Mouse (Mus musculus) B cell, adult 62 days (primary cell): ENCODE data around the gene Vamp2. TPM values are rescaled to one million over a fixed set of nuclear protein-coding genes. Genes with fewer than 3 reads are reported as not detected.

Experiments
- total RNA-seq: library from RNA; stranded (reverse); gene quantifications from 4 replicates; pipeline ENCODE4 v1.2.4, GENCODE M21; 2023

The Vamp2 gene
- total RNA-seq: 445 to 472 TPM (median 459 TPM) in 4 replicates

DNA sequence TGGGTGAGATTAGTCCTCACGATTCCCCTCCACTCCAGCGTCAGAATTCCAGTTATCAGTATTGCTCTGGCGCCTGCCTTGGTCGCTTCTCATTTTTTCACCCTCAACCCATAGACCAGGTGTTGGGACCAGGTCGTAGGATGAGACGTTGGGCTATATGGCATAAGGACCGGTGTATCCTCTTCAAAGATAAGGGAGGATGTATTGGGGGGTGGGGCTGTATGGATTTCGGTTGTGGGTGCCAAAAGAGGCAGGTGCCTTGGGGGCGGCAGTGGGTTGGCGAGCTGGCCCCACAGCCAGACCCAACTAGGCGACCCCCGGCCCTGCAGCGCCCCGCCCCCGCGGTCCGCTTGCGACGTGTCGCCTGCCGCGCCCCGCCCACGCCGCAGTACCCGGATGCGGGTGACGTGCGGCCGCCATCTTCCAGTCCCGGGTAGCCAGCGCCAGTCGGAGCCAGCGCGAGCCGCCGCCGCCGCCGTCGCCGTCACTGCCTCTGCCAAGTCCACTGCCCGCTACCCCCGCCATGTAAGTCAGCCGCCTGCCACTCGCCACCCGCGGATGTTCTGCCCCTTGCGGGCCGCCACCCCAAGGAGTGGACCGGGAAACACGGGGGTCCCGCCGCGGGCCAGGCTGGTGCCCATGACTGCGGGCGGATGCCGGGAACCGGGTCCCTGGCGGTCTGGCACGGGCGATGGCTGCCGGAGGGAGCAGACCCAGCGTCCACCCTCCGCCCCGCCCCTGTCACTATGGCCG lies at the start of gene Vamp2:
TSS of gene Vamp2 (plus strand) at position 388 of the 753 bp plus-strand sequence.

GRCm38 (mm10) chr11:69045531-69046394 lies 42.5 kb upstream of the Vamp2 start, which contains the start of gene Aurkb:
TSS of gene Aurkb (plus strand) at chr11:69045647.

DNA sequence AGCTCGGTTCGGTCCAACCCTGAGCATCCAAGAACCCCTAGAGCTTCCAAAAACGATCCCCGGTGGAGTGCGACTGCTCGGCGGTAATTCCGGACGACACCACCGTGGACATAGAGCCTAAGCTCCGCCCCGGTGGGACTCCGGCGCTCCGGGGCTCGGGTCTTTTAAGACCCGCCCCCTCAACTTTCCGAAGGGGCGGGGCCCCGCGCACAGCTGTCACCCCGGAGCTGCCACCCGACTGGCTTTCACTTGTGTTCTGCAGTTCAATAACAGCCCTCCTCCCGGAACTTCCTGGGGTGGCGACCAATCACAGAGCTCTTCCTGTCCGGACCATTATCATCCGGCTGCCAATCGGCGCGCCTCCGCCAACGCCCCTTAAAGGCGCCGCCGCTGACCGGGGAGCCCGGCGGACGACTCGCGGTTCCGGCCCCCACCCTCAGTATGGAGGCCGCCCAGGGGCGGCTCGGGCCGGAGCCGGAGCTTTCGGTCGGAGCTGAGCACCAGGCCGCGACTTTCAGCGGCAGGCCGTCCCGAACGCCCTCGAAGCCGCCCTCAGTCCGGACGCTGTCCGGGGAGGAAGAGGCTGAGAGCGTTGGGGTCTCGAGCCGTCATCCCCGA lies 28.8 kb upstream of the Vamp2 start, which contains the start of gene Borcs6:
TSS of gene Borcs6 (plus strand) at position 361 of the 618 bp plus-strand sequence.

GRCm38 (mm10) chr11:69070590-69071222 lies 17.6 kb upstream of the Vamp2 start, which contains the start of gene Tmem107:
TSS of gene Tmem107 (plus strand) at chr11:69070806.

DNA sequence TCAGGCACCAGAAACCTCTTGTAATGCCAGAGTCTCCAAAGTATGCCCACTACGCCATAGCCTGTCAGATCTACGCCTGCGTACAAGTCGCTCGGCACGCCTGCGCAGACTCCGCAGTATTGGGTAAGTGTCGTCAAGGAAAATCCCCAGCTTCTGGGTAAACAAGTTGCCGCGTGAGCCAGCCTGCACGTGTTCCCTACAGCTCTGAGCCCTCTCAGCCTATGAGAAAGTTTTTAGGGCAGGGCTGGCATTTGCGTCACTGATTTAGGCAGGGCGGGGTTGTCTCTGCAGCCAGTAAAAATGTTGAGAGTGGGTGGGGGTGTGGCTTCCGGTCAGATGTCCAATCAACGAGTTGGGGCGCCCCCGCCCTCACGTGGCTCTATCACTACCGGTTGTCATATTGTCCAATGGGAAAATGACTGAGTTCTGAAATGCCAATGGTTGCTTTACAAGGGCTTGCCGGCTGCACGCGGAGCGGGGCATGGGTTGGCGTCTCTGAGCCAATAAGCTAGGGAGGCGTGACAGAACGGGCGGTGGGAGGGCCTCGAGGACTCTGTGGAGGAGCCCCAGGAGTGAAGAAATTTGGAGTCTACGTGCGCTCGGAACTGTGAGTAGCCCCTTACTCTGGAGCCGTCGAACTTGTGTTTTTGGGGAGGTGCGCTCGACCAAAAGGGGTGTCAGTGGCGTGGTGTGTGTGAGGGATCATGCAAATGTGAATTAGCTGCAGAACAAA lies 6.6 kb downstream of the Vamp2 start, which contains the start of gene Per1:
TSS of gene Per1 (plus strand) at position 521 of the 733 bp plus-strand sequence.

DNA sequence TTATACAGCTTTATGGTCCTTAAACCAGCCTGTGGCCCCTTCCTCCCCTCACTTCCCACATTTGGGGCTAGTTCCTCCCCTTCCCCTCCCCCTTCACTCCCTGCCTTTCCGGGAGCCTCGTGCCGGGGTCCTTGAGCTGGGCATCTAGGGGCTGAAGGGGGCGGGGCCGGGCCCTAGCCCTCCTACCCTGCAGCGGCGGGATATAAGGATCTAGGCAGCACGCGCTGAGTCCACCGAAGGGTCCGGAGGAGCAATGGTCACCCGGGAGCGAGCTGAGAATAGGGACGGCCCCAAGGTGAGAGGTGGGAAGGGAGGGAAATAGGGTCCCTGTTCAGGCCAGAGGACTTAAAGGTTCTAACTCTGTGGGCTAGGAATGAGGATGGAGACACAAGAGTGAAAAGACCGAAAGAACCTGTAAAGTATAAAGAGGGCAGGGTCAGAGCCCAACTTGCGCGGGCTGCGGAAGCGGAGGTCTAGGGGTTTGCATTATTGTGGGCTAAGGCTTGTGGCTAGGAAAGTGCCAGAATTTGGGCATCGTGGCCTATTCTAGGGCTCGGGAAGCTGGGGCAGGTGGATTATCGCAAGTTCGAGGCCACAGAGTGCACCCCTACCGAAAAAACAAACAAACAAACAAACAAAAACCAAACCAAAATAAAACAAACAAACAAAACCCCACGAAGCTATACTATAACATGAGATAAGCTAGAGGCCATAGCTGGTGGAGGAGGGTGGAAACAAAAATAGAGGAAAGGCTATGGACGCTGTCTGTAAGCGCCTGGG lies 32.1 kb downstream of the Vamp2 start, which contains the start of gene Hes7:
TSS of gene Hes7 (plus strand) at position 184 of the 780 bp plus-strand sequence.

GRCm38 (mm10) chr11:69122336-69122951 lies 34.2 kb downstream of the Vamp2 start, which contains the start of gene 9130213A22Rik:
TSS of gene 9130213A22Rik (minus strand) at chr11:69122589.

GRCm38 (mm10) chr11:69125852-69125918 lies 37.4 kb downstream of the Vamp2 start, which contains the start of gene Aloxe3:
TSS of gene Aloxe3 (plus strand) at chr11:69125896.

Other genes starting within 250 kb of the Vamp2 start
- gene Ndel1, start 216.6 kb upstream of the Vamp2 start, total RNA-seq: 70.9 to 74.4 TPM (median 72.4 TPM) in 4 replicates
- not detected in 4 replicates for gene Rnf222, start 199.9 kb upstream of the Vamp2 start, total RNA-seq
- gene Rpl26, start 186.9 kb upstream of the Vamp2 start, total RNA-seq: 2,247 to 2,456 TPM (median 2,364 TPM) in 4 replicates
- not detected in 4 replicates for gene Odf4, start 161.4 kb upstream of the Vamp2 start, total RNA-seq
- not detected in 4 replicates for gene Arhgef15, start 131.0 kb upstream of the Vamp2 start, total RNA-seq
- gene Slc25a35, start 120.4 kb upstream of the Vamp2 start, total RNA-seq: 2.0 to 2.9 TPM (median 2.5 TPM) in 4 replicates
- gene Rangrf, start 113.3 kb upstream of the Vamp2 start, total RNA-seq: 5.4 to 8.6 TPM (median 6.4 TPM) in 4 replicates
- 25.7 to 31.7 TPM (median 28.4 TPM) in 4 replicates for gene Pfas, start 80.0 kb upstream of the Vamp2 start, total RNA-seq
- 26.3 to 45.3 TPM (median 38.3 TPM) in 4 replicates for gene Ctc1, start 72.6 kb upstream of the Vamp2 start, total RNA-seq
- gene Aurkb, start 42.8 kb upstream of the Vamp2 start, total RNA-seq: 5.3 to 6.2 TPM (median 5.8 TPM) in 4 replicates
- 18.1 to 20.5 TPM (median 19.0 TPM) in 4 replicates for gene Borcs6, start 28.8 kb upstream of the Vamp2 start, total RNA-seq
- 1.2 to 6.0 TPM (median 4.0 TPM) in 4 replicates for gene Tmem107, start 17.7 kb upstream of the Vamp2 start, total RNA-seq
- 846 to 879 TPM (median 871 TPM) in 4 replicates for gene Per1, start 6.7 kb downstream of the Vamp2 start, total RNA-seq
- 0.42 TPM in 1 of 4 replicates, not detected in the others for gene Hes7, start 31.9 kb downstream of the Vamp2 start, total RNA-seq
- gene 9130213A22Rik, start 34.1 kb downstream of the Vamp2 start, total RNA-seq: not detected in 4 replicates
- 1.5 to 3.1 TPM (median 2.2 TPM) in 4 replicates for gene Aloxe3, start 37.4 kb downstream of the Vamp2 start, total RNA-seq
- gene Alox12b, start 68.5 kb downstream of the Vamp2 start, total RNA-seq: not detected in 4 replicates
- gene Alox8, start 109.4 kb downstream of the Vamp2 start, total RNA-seq: not detected in 4 replicates
- gene Gucy2e, start 148.5 kb downstream of the Vamp2 start, total RNA-seq: not detected in 4 replicates
- gene Cntrob, start 235.3 kb downstream of the Vamp2 start, total RNA-seq: 26.8 to 32.9 TPM (median 27.4 TPM) in 4 replicates
- 30.7 to 42.7 TPM (median 37.7 TPM) in 4 replicates for gene Trappc1, start 235.5 kb downstream of the Vamp2 start, total RNA-seq
- 2.2 to 4.6 TPM (median 3.0 TPM) in 4 replicates for gene Kcnab3, start 237.8 kb downstream of the Vamp2 start, total RNA-seq